Mouse (Mus musculus) midbrain, embryonic 10.5 days (tissue): ENCODE data around the gene Hspb9. TPM values are rescaled to one million over a fixed set of nuclear protein-coding genes. Genes with fewer than 3 reads are reported as not detected.

ENCODE experiments used
- DNase-seq: peaks from one replicate; pipeline ENCODE4 v3.0.0-alpha.2; 2017; ENCODE audit warnings: low spot score
- H3K27ac ChIP-seq: fragments of 300-500 bp; sonication (generic); replicated peaks from 2 replicates; pipeline ENCODE4 v1.5.1; 2016; ENCODE audit warnings: mild to moderate bottlenecking
- H3K27me3 ChIP-seq: fragments of 300-500 bp; sonication (generic); 2 replicates; pipeline ENCODE4 v1.6.1; 2016; ENCODE audit warnings: low read depth, mild to moderate bottlenecking; ENCODE audit not compliant: poor library complexity, severe bottlenecking
- H3K36me3 ChIP-seq: fragments of 300-500 bp; sonication (generic); 2 replicates; pipeline ENCODE4 v1.6.1; 2016; ENCODE audit warnings: mild to moderate bottlenecking, moderate library complexity
- H3K4me1 ChIP-seq: fragments of 300-500 bp; sonication (generic); 2 replicates; pipeline ENCODE4 v1.6.1; 2016
- H3K4me3 ChIP-seq: fragments of 300-500 bp; sonication (generic); 2 replicates; pipeline ENCODE4 v1.5.1; 2016; ENCODE audit warnings: mild to moderate bottlenecking, moderate library complexity
- H3K9me3 ChIP-seq: fragments of 300-500 bp; sonication (generic); replicated peaks from 2 replicates; pipeline ENCODE4 v1.6.1; 2016; ENCODE audit warnings: mild to moderate bottlenecking
- WGBS: fragments of 180-500 bp; shearing (Covaris S2); methylation state at CpG from one replicate; pipeline ENCODE4 v1.1.7; 2016; 5-methylcytosine and 5-hydroxymethylcytosine counted together
- polyA plus RNA-seq: library from polyadenylated mRNA; unstranded; fragments of >200 nt; fragmentation: Nextera tagmentation; extraction: Ambion mirVana; gene quantifications from 2 replicates; pipeline ENCODE4 v1.2.1, GENCODE M21; 2016

Hspb9 gene
- 0.26 and 0.29 TPM in 2 replicates for polyA plus RNA-seq

- H3K9me3 ChIP-seq: no peaks in the 10 kb centered on the region
- H3K4me1 ChIP-seq: peaks cover 50% of the 10 kb centered on the region
- 2% methylated on average over 38 of the region's 38 CpGs for WGBS
- H3K36me3 ChIP-seq: peaks cover 61% of the 10 kb centered on the region
- H3K27ac ChIP-seq: peak within 1 kb of the TSS; percentile 98
- peak within 1 kb of the TSS; percentile 91 for H3K4me3 ChIP-seq
- peak; percentile 68 for DNase-seq
- H3K27me3 ChIP-seq: no peaks in the 10 kb centered on the region
Observed at GRCm38 (mm10) chr11:100713735-100714533, at the start of gene Hspb9. Gene Hspb9 (plus strand): TSS chr11:100713850.

DNA sequence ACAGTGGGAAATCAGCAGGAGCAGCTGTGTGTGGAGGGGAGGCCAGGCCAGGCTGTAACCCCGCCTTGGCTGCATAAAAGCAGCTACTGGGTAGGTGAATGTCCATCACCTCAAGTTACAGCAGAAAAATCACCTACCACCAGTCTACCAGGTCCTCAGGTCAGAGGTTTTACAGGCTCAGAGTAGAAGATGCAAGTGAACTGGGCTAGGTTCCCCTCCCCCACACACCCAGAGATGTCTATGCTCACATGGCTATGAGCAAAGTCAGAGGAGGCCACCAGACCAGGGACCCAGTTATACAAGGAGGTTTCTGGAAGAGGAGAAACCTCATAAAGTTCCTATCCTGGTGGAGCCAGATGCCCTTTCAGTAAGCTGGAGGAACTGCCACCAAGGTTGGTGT lies 42.6 kb upstream of the Hspb9 start:
- 94% methylated on average over 1 of the region's 1 CpGs for WGBS
- DNase-seq: no peak

GRCm38 (mm10) chr11:100671956-100672355 lies 41.7 kb upstream of the Hspb9 start:
- no peak overlapping the region for H3K4me3 ChIP-seq
- H3K27me3 ChIP-seq: peaks cover 36% of the 10 kb centered on the region
- H3K4me1 ChIP-seq: peaks cover 15% of the 10 kb centered on the region
- DNase-seq: no peak
- no peaks in the 10 kb centered on the region for H3K36me3 ChIP-seq
- 85% methylated on average over 2 of the region's 2 CpGs for WGBS
- H3K27ac ChIP-seq: no peak overlapping the region
- 0 out of 2 replicates have a peak, but pooled peaks cover 4% of the 10 kb centered on the region for H3K9me3 ChIP-seq

More for the DNA sequence above, 42.6 kb upstream of the Hspb9 start:
- Histone ChIP-seq H3K27me3 (peaks cover 36% of the 10 kb centered on the region), H3K4me3 (no peak overlapping the region), H3K36me3 (no peaks in the 10 kb centered on the region), H3K9me3 (0 out of 2 replicates have a peak, but pooled peaks cover 4% of the 10 kb centered on the region), H3K4me1 (peaks cover 15% of the 10 kb centered on the region), H3K27ac (no peak overlapping the region)

GRCm38 (mm10) chr11:100673169-100673568 lies 40.5 kb upstream of the Hspb9 start:
- WGBS: 3% methylated on average over 23 of the region's 23 CpGs
- peaks cover 25% of the 10 kb centered on the region for H3K4me1 ChIP-seq
- DNase-seq: peak; percentile 42
- H3K9me3 ChIP-seq: 0 out of 2 replicates have a peak, but pooled peaks cover 4% of the 10 kb centered on the region
- peaks cover 43% of the 10 kb centered on the region for H3K27me3 ChIP-seq
- peak overlapping the region; percentile 79 for H3K27ac ChIP-seq
- H3K4me3 ChIP-seq: peak overlapping the region; percentile 42
- no peaks in the 10 kb centered on the region for H3K36me3 ChIP-seq

DNA sequence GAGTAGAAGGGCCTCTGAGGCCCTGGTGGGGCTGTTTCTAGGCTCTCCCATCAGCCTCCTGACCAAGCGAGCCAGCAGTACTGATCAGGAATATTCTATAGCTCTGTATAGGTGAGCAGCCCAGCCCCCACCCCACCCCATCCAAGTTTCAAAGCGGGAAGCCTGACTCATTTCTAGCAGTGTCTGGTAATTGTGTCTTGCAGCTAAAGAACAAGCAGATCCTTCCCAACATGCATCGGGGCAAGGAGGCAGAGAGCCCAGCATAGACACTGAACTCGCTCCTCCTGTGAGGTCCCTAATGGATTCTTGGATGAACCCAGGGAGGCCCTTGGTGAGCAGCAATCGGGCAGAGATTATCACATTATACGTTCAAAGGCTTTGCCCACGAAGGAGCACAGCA lies 35.8 kb upstream of the Hspb9 start:
- H3K36me3 ChIP-seq: no peaks in the 10 kb centered on the region
- no peak overlapping the region for H3K27ac ChIP-seq
- peaks cover 26% of the 10 kb centered on the region for H3K27me3 ChIP-seq
- peaks cover 19% of the 10 kb centered on the region for H3K4me1 ChIP-seq
- 64% methylated on average over 7 of the region's 7 CpGs for WGBS
- DNase-seq: no peak
- no peak overlapping the region for H3K4me3 ChIP-seq
- no peaks in the 10 kb centered on the region for H3K9me3 ChIP-seq

- DNase-seq: no peak
- WGBS: 79% methylated on average over 5 of the region's 5 CpGs
- H3K27me3 ChIP-seq: peaks cover 7% of the 10 kb centered on the region
- H3K4me3 ChIP-seq: no peak overlapping the region
- peaks cover 10% of the 10 kb centered on the region for H3K4me1 ChIP-seq
- no peak overlapping the region for H3K27ac ChIP-seq
- H3K9me3 ChIP-seq: no peaks in the 10 kb centered on the region
- no peaks in the 10 kb centered on the region for H3K36me3 ChIP-seq
Observed at GRCm38 (mm10) chr11:100681826-100682225, 31.8 kb upstream of the Hspb9 start.

DNA sequence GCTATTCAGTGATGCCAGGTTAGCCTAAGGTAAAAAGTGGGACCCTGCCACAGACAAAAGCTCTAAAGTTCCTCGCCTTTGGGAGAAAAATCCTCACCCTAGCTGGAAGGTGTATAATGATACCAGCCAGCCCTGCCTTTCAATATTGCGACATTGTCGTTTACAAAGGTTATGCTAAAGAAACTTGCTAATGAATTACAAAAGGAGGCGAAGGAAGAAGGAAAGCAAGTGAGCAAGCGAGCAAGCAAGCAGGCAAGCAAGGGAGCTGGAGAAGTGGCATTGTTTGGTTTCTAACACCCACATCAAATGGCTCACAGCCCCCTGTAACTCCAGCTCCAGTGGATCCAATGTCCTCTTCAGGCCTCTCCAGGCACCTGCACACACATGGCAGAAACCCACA lies 31.1 kb upstream of the Hspb9 start:
- no peak for DNase-seq
- Histone ChIP-seq H3K27me3 (peaks cover 3% of the 10 kb centered on the region; the same call in 1 of the 2 replicates), H3K4me1 (peaks cover 6% of the 10 kb centered on the region), H3K27ac (no peak overlapping the region), H3K36me3 (no peaks in the 10 kb centered on the region), H3K4me3 (no peak overlapping the region), H3K9me3 (no peaks in the 10 kb centered on the region)
- 77% methylated on average over 5 of the region's 5 CpGs for WGBS

GRCm38 (mm10) chr11:100684084-100684483 lies 29.6 kb upstream of the Hspb9 start:
- Histone ChIP-seq H3K27ac (no peak overlapping the region), H3K36me3 (no peaks in the 10 kb centered on the region), H3K27me3 (no peaks in the 10 kb centered on the region), H3K9me3 (no peaks in the 10 kb centered on the region), H3K4me1 (no peaks in the 10 kb centered on the region), H3K4me3 (no peak overlapping the region)
- no peak for DNase-seq
- 78% methylated on average over 2 of the region's 2 CpGs for WGBS

- H3K36me3 ChIP-seq: no peaks in the 10 kb centered on the region
- WGBS: 94% methylated on average over 2 of the region's 3 CpGs
- H3K9me3 ChIP-seq: no peaks in the 10 kb centered on the region
- no peaks in the 10 kb centered on the region for H3K4me1 ChIP-seq
- H3K27ac ChIP-seq: no peak overlapping the region
- no peak for DNase-seq
- H3K27me3 ChIP-seq: peaks cover 6% of the 10 kb centered on the region
- no peak overlapping the region for H3K4me3 ChIP-seq
Observed at GRCm38 (mm10) chr11:100685371-100685770, 28.3 kb upstream of the Hspb9 start.

GRCm38 (mm10) chr11:100687265-100687664 lies 26.4 kb upstream of the Hspb9 start:
- no peaks in the 10 kb centered on the region for H3K9me3 ChIP-seq
- H3K27me3 ChIP-seq: peaks cover 25% of the 10 kb centered on the region
- 79% methylated on average over 7 of the region's 7 CpGs for WGBS
- peaks cover 7% of the 10 kb centered on the region for H3K4me1 ChIP-seq
- no peak overlapping the region for H3K27ac ChIP-seq
- H3K36me3 ChIP-seq: no peaks in the 10 kb centered on the region
- H3K4me3 ChIP-seq: no peak overlapping the region
- DNase-seq: no peak

- Histone ChIP-seq H3K36me3 (no peaks in the 10 kb centered on the region), H3K9me3 (no peaks in the 10 kb centered on the region), H3K4me3 (no peak overlapping the region), H3K4me1 (peaks cover 19% of the 10 kb centered on the region), H3K27me3 (peaks cover 37% of the 10 kb centered on the region), H3K27ac (no peak overlapping the region)
- DNase-seq: no peak
- WGBS: 83% methylated on average over 4 of the region's 4 CpGs
Observed at GRCm38 (mm10) chr11:100688443-100688842, 25.2 kb upstream of the Hspb9 start.

DNA sequence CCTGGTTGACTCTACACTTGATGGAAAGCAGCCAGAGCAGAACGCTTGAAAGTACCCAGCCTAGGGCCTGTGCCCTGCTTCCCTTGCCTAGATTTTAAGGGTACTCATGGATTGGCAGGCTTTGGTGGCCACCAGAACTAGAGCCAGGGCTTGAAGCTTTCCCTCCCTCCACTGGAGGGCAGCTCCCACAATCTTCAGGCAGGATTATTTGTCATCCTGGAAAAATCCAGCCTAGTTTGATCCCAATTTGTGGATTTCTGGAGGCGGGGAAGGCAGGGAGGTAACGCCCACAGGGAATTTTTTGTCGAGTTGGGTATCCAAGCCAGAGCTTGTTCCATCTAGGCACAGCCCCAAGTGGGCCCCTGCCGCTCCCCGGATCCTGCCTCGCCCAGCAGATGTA lies 23.3 kb upstream of the Hspb9 start:
- 81% methylated on average over 7 of the region's 7 CpGs for WGBS
- DNase-seq: no peak
- no peak overlapping the region for H3K27ac ChIP-seq
- H3K4me3 ChIP-seq: no peak overlapping the region
- H3K9me3 ChIP-seq: no peaks in the 10 kb centered on the region
- H3K4me1 ChIP-seq: peaks cover 21% of the 10 kb centered on the region
- peaks cover 42% of the 10 kb centered on the region for H3K27me3 ChIP-seq
- no peaks in the 10 kb centered on the region for H3K36me3 ChIP-seq

DNA sequence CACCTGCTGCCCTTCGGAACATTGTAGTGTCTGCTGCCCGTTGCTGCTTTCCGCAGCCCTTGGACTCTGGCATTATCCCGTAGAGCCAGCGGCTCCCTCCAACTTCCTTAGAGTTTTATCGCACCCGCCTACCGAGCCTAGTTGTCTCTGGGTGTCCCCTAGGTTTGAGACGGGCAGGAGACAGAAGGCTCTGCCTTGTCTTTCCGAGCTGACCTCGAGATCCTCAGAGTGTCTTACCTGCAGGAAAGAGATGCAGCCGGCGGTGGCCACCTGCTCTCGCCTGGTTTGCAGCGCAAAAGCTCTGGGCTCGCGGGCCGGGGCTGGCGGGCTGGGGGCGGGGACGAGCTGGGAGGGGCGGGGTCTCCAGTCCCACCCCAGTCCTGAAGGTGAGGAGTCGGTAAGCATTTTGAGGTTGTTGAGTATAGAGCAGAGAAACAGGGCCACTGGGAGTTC lies 21.5 kb upstream of the Hspb9 start, which contains the start of gene Zfp385c:
Zfp385c (minus strand) TSS at position 292 of the 453 bp plus-strand sequence.
- no peaks in the 10 kb centered on the region for H3K9me3 ChIP-seq
- peaks cover 21% of the 10 kb centered on the region for H3K4me1 ChIP-seq
- peak within 1 kb of the TSS; percentile 50 for H3K4me3 ChIP-seq
- no peak within 1 kb of the TSS for H3K27ac ChIP-seq
- no peak for DNase-seq
- 1% methylated on average over 23 of the region's 23 CpGs for WGBS
- H3K36me3 ChIP-seq: no peaks in the 10 kb centered on the region
- peaks cover 42% of the 10 kb centered on the region for H3K27me3 ChIP-seq
